Mouse (Mus musculus): ENCODE data around the gene Pparg.

DNA sequence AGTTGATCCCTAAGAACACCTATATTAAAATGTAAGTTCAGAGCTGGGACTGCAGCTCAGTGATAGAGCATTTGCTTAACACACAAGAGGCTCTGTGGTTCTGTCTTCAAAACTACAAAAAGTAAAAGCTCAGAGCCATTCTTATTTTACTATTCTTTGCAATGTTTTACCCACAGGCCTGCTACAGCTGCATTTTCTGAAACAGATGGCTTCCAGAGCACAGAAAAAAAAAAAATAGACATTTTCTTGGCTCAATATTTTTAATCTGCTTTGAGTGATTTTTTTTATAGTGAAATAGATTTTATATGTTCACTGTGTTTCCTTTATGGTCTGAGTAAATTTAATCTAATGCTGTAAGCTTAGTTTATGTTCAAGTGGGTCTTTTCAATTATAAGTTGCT lies 111.2 kb downstream of the Pparg start:
- no peak for TF ChIP-seq CTCF (IDR thresholded peaks at IDR 0.05; ENCODE audit: borderline replicate concordance, insufficient read depth, low read length)
- TF ChIP-seq POLR2A (IDR thresholded peaks at IDR 0.05; ENCODE audit: low read depth, low read length): no peak

All from embryonic fibroblast, embryonic 13.5 days (primary cell).